Mouse (Mus musculus): Measurements from ENCODE around the gene Abhd17a. TPM values are rescaled to one million over a fixed set of nuclear protein-coding genes. Genes with fewer than 3 reads are reported as not detected.
A peak's percentile ranks its signal among the peaks of the same experiment; 100 is the strongest.

Abhd17a gene
- total RNA-seq, 2 experiments from 2014 or later = 191 to 194 TPM

GRCm38 (mm10) chr10:80584045-80584488, 6.1 kb downstream of the Abhd17a start:
- intact Hi-C loops (cut with DNase I) = loop anchor here (5.0 kb wide), 1 partner anchor 103 kb away; no protein-coding TSS in a partner anchor
- DNase-seq (ENCODE audit: extremely low spot score in 1 of 2, low spot score in 2 of 2) = peak in 1 of 2 experiments; percentile 68

- no peak for DNase-seq (ENCODE audit: extremely low spot score in 1 of 2, low spot score in 2 of 2)
- intact Hi-C loops (cut with DNase I) = loop anchor here (5.0 kb wide), 1 partner anchor 104 kb away; no protein-coding TSS in a partner anchor
Measured at GRCm38 (mm10) chr10:80583047-80583446, 7.1 kb downstream of the Abhd17a start.

DNA sequence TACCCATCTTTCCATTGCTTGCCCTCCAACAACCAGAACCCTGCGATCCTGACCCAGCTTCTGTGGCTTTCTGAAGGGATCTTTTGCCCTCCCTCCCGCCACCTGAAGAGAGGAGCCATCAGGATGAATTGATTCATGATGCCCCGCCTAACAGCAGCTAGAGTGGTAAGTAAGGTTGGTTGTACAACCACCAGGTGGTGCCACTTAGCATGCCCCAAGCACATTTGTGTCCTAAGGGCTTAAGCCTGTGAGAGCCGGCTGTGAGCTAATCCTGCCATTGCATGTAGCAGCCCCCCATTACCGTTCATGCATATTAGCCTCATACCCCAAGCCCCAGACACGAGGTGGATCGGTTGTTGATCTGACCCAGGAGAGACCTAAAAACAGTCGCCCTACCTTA, 11.2 kb downstream of the Abhd17a start:
- intact Hi-C loops (cut with DNase I) = loop anchor here (5.0 kb wide), 1 partner anchor 98 kb away; the partner anchor contains the start of gene Mknk2
- peak in 1 of 2 experiments; percentile 76 for DNase-seq (ENCODE audit: extremely low spot score in 1 of 2, low spot score in 2 of 2)

- intact Hi-C loops (cut with DNase I) = loop anchor here (5.0 kb wide), 1 partner anchor 99 kb away; the partner anchor contains the start of gene Mknk2
Measured at GRCm38 (mm10) chr10:80578131-80578750, 11.9 kb downstream of the Abhd17a start.

DNA sequence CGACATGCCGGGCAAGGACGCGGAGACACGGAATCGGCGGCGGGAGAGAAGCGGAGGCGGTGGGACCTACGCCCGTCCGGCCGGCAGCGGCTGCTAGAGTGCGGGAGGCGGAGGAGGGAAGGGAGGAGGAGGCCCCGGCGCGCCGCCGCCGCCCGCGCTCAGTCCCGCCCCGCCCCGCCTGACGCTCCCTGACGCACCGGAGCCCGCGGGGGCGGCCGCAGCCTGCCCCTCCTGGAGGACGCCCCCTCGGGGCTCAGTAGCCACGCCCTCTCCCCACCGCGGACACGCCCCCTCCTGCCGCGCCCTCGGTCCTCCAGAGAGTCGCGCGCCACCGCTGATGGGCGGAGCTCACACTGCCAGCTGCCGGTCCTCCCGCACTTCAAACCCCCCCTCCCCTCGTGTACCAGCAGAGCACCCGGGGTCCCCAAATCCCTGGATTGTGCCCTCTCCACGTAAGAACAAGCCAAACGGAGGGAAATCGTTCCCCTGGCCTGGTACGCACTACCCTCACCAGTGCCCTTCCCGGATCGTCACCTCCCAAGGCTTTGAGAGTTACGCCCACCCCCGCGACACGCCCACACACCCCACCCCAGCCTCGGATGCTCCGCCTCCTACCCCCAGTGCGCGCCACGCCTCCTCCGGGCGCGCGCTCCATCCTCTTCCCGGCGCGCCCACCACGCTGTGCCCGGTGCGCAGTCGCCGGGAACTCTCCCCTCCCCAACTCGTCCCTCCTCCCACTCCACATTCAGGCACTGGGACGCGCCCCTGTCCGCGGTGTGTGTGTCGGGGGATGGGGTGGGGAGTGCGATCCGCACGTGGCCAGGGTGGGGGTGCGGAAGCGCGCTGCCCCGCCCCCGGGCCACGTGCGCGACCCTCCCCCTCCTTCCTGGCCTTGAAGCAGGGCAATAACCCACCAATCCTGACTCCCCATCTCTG, 12.7 kb downstream of the Abhd17a start, which contains the start of gene Klf16:
Gene Klf16 (minus strand): TSS at position 127 of the 936 bp plus-strand sequence.
- intact Hi-C loops (cut with DNase I) = loop anchor here (5.0 kb wide), 1 partner anchor 100 kb away; the partner anchor contains the start of gene Mknk2
- DNase-seq (ENCODE audit: extremely low spot score in 1 of 2, low spot score in 2 of 2) = peak; percentile 94 to 99

More at GRCm38 (mm10) chr10:80578131-80578750, 11.9 kb downstream of the Abhd17a start:
- DNase-seq (ENCODE audit: extremely low spot score in 1 of 2, low spot score in 2 of 2) = peak in 1 of 2 experiments; percentile 88

DNA sequence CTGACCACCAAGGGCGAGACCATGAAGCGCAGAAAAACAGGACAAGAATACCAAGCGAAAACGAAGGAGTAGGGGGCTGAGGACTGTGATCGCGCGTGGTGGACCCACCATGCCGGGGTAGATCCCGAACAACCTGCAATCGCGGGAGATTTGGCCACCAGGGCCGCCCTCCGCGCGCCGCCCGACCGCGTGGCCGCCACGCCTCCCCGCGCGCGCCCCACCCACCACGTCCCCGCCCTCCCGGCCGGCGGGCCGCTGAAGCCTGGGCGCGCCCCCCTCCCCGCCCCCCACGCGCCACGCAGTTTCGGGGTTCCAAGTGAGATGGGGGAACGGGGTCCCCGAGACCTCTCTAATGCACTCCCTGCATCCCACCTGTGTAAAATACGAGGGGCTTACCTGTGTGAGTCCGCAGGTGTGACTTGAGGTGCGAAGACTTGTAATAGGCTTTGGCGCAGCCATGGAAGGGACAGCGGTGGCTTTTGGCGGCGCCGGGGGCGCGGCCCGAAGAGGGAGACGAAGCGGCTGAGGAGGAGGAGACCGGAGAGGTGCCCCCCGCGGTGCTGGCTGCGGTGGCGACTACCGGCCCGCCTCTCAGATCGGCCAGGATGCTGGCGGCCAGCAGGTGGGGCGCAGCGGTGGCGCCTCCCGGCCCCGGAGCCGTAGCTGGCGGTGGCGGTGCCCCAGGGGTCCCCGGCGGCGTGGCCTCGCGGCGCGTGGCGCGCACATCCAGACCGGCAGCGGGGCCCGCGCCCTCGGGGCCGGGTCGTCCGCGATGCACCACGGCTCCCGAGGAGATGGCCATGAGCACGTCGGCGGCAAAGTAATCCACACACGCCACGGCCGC, 13.6 kb downstream of the Abhd17a start:
- intact Hi-C loops (cut with DNase I) = loop anchor here (5.0 kb wide), 1 partner anchor 101 kb away; the partner anchor contains the start of gene Mknk2

GRCm38 (mm10) chr10:80575925-80576324, 14.2 kb downstream of the Abhd17a start:
- DNase-seq (ENCODE audit: extremely low spot score in 1 of 2, low spot score in 2 of 2) = no peak
- intact Hi-C loops (cut with DNase I) = loop anchor here (5.0 kb wide), 1 partner anchor 101 kb away; the partner anchor contains the start of gene Mknk2

More for the DNA sequence above, 13.6 kb downstream of the Abhd17a start:
- peak in 1 of 2 experiments; percentile 84 for DNase-seq (ENCODE audit: extremely low spot score in 1 of 2, low spot score in 2 of 2)

GRCm38 (mm10) chr10:80574896-80575295, 15.2 kb downstream of the Abhd17a start:
- peak in 1 of 2 experiments; percentile 26 for DNase-seq (ENCODE audit: extremely low spot score in 1 of 2, low spot score in 2 of 2)
- intact Hi-C loops (cut with DNase I) = loop anchor here (5.0 kb wide), 1 partner anchor 102 kb away; the partner anchor contains the start of gene Mknk2

DNA sequence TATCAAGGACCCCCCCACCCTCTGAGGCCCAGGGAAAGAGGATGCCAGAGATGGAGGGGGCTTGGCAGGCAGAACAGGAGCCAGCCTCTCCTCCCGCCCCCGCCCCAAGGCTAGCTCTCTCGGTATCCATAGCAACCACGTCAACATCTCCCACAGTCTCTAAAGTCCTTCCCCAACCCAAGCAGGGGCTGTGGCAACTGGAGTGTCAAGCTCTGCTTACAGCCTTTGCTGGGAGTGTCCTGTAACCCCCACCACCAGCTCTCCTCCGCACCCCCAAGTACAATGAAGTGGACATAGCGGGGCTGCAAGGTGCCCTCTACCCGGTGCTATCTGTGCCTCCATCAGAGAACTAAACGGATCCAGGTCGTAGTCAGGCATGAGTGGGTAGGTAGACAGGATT, 16.2 kb downstream of the Abhd17a start:
- peak; percentile 53 to 57 for DNase-seq (ENCODE audit: extremely low spot score in 1 of 2, low spot score in 2 of 2)
- intact Hi-C loops (cut with DNase I) = no loop called here

DNA sequence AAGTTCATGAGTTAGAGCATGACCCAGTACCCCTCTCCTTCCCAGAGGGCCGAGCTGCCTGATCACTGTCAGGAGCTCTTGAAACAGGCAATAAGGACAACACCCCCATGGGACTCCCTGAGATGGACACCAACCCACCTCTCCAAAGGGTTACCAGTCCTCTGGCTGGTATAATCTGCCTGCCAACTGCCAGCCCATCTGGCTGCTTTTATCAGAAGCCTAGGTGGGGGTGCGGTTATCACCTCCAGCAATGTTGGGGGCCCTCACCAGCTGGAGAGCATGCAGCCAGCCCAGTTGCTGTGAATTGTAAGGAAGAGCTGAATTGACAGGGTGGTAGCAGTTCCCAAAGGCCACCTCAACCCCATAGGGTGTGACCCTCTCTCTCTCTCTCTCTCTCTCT, 17.7 kb downstream of the Abhd17a start:
- intact Hi-C loops (cut with DNase I) = no loop called here
- DNase-seq (ENCODE audit: extremely low spot score in 1 of 2, low spot score in 2 of 2) = no peak

DNA sequence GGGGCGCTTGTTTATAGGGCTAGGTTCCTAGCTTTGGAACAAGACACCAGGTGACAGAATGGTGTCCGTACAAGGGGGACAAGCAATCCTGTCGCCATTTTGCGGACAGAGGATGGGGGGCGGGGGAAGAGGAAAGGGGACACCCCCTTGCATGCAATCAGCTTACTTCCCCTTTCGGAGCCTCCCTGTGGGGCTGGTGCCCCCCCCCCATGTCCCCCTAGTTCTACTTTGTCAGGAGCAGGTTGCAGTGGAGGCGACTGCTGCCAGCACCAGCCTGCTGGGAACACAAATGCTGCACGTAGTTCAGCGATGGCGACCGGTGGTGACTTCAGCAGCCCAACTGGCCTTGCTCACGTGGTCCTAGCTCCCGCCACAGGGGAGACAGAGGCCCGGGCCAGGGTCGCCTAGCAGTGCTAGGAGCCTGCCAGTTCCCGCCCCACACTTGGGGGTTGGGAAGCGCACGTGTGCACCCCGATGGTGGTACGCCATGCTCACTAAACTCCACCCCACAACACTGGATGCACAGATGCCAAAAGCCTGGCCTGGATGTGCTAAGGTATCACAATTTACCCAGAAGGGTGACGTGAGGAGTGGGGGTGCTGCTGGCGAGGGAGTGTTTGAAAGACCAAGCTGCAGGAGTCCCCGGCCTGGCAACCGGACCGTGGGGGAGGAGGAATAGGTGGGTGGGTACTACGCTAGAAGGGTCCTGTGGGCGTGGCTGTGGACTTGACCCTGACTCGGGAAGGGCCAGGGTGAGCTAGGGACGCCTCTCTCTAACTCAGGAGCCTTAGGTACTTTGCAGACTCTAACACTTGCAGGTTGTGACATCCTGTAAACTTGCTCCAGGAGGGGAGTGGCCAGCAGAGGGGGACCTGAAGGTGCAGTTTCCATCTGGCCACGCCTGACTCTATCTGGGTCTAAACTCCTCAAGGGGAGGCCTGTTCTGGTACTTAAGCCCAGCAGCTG, 19.0 kb downstream of the Abhd17a start:
- peak in 1 of 2 experiments; percentile 69 for DNase-seq (ENCODE audit: extremely low spot score in 1 of 2, low spot score in 2 of 2)
- intact Hi-C loops (cut with DNase I) = no loop called here

- intact Hi-C loops (cut with DNase I) = no loop called here
- no peak for DNase-seq (ENCODE audit: extremely low spot score in 1 of 2, low spot score in 2 of 2)
Measured at GRCm38 (mm10) chr10:80570419-80570818, 19.7 kb downstream of the Abhd17a start.

DNA sequence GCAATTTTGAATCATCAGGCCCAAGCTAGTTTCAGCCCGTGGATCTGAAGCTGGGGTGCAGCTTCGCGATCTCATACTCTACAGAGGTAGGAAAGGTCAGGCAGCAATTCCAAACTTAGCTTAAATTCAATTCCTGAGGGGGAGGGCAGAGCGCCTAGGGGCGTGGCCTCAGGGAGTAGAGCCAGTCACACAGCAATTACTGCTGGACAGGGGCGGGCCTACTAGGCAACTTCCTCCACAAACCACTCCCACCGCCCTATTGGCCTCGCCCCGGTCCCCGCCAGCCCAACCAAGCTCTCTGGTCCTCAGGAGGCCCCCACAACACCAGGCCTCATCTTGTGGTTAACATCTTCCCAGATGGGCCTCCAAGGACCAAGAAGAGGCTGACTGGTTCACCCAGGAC, 20.5 kb downstream of the Abhd17a start:
- intact Hi-C loops (cut with DNase I) = no loop called here
- DNase-seq (ENCODE audit: extremely low spot score in 1 of 2, low spot score in 2 of 2) = peak in 1 of 2 experiments; percentile 85

- intact Hi-C loops (cut with DNase I) = no loop called here
- DNase-seq (ENCODE audit: extremely low spot score in 1 of 2, low spot score in 2 of 2) = no peak
Measured at GRCm38 (mm10) chr10:80568876-80569275, 21.3 kb downstream of the Abhd17a start.

DNA sequence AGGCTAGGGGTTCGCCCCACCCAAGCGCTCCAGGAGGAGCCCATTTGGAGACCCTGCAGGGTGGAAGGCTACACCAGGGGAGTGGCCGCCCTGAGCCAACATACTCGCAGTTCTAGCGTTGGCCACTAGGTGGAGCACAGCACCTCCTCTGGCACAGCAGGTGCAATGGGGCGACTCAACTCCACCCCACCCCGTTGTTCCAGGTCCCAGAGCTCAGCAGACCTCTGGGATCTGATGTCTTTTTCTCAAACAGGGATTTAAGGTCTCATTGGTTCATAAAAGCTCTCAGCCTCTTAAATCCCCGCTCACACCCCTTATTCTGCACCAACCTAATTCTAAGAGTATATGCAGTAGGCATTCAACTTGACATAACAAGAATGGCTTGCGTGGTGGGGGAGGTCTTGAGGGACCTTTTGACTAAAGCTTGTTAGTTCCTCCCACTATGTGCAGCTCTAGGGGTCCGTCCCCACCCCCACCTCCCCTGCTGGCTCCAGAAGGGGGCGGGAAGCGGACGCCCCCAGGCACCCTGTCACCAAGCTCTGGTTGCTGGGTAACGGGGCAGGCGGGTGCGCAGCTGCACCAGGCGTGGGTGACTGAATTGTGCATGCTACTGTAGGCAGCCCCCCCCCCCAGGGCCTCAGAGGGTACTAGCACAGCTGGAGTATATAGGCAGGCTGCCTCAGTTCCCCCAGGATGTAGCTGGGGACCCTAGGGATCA, 23.6 kb downstream of the Abhd17a start:
- peak; percentile 83 to 89 for DNase-seq (ENCODE audit: extremely low spot score in 1 of 2, low spot score in 2 of 2)
- intact Hi-C loops (cut with DNase I) = no loop called here

DNA sequence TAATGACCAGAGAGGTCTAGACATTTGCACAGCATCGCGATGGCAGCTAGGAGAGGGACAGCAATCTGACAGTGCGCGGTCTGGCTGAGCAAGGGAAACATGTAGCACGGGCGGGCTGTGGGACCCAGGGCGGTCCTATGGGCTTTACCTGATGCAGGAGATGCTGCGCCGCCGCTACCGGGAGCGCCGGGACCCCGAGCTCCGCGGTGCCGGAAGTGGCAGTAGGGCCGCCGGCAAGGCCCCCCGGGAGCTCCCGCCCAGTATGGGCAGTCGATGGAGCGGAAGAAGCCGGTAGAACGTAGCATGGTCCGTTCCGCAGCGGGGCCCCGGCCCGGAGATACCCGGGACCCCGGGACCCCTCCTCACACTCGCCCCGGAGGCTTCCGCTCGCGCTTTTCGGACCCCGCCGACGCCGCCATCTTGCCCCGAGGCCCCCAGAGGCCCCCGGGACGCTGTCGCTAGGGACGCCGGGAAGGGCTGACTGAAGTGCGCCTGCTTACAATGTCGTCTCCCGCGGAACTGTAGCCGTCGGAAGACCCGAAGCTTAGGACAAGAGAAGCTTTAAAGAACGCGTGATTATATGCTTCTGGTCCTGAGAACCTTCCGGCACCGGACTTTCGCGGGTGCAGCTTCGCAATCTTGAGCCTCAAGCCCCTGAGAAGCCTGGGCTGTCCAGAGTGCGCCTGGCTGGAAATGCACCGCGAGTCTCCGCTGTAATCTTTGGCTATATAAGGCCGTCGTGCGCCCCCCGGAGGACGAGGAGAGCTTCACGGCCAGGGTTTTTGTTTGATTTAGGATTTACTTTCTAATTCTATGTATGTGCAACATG, 28.8 kb downstream of the Abhd17a start, which contains the start of gene Rexo1:
Gene Rexo1 (minus strand): TSS at position 445 of the 829 bp plus-strand sequence.
- intact Hi-C loops (cut with DNase I) = no loop called here
- peak; percentile 91 to 93 for DNase-seq (ENCODE audit: extremely low spot score in 1 of 2, low spot score in 2 of 2)

All from left cerebral cortex, postnatal 10 days (tissue).